Mouse (Mus musculus): ENCODE measurements around the gene Slc7a9. TPM values are rescaled to one million over a fixed set of nuclear protein-coding genes. Genes with fewer than 3 reads are reported as not detected.

Gene Slc7a9
- polyA plus RNA-seq, 1 experiment from 2014 or later, result 0.56 TPM

GRCm38 (mm10) chr7:35448867-35449266 is 271 bp downstream of the Slc7a9 start:
- no peak for ATAC-seq (replicated peaks; ENCODE audit: extremely low read depth, insufficient read depth, low FRiP score)
- H3K36me3 ChIP-seq (ENCODE audit: control insufficient read depth, insufficient read depth), result no peaks in the 10 kb centered on the region
- H3K4me1 ChIP-seq (ENCODE audit: control insufficient read depth, insufficient read depth, low read length), result 0 out of 2 replicates have a peak, but pooled peaks cover 2% of the 10 kb centered on the region
- no peak overlapping the region for H3K9ac ChIP-seq (ENCODE audit: low read length)
- no peak overlapping the region for H3K4me2 ChIP-seq (ENCODE audit: low read depth, low read length)
- H3K9me3 ChIP-seq (replicated peaks; ENCODE audit: control insufficient read depth, low read length), result no peaks in the 10 kb centered on the region; the same call in 1 of the 2 replicates
- no peaks in the 10 kb centered on the region; the same call in 1 of the 2 replicates for H3K27me3 ChIP-seq (ENCODE audit: control insufficient read depth, insufficient read depth, low read length)
- 63% methylated on average over 7 of the region's 7 CpGs for WGBS
- no peak overlapping the region for H3K27ac ChIP-seq (ENCODE audit: low read length)
- H3K4me3 ChIP-seq (ENCODE audit: low read length), result no peak overlapping the region

DNA sequence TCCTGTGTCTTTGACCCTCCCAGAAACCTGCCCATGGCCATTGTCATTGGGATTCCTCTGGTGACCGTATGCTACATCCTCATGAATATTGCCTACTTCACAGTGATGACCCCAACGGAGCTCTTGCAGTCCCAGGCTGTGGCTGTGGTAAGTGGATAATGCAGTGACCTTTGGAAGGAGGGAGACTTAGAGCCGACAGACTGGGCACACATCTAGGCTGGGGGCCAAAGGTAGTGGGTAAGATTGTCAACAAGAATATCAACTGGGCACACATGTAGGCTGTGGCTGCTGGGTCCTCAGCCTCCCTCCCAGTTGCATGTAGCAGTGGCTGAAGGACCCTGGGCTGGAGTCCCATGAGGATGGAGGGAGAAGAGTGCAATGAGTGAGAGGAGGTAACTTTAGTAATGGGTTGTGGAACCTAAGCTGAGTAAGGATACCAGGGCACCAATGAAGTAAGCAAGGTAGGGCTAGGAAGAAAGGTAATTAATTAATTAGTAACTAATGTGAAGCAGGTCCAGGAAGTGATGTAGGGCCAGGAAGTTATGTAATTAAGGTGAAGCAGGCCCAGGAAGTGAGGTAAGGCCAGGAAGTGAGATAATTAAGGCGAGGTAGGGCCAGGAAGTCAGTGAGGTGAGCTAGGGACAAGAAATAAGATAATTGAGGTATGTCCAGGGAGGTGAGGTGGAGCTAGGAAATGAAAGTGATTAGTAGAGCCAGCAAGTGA is 7.7 kb downstream of the Slc7a9 start:
- no peak for ATAC-seq (replicated peaks; ENCODE audit: extremely low read depth, insufficient read depth, low FRiP score)

DNA sequence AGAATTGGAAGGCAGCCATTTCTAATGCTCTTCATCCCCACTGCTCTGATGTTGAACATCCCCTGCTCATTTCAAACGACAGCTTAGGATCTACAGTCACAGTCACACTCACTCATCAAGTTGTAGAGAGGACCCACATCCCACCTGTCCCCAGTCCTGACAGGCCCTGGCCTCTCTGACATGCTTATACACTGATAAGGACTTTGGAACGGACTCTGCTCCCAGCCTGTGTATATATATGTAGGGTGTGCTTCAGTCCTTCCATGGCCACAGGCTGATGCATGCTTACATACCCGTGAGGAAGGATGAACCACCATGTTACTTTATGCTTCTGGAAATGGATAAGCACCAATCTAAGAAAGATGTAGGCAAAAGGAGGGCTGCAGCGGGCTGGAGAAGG is 12.4 kb downstream of the Slc7a9 start:
- Histone ChIP-seq H3K4me2 (ENCODE audit: low read depth, low read length) (no peak overlapping the region), H3K9me3 (replicated peaks; ENCODE audit: control insufficient read depth, low read length) (no peaks in the 10 kb centered on the region), H3K9ac (ENCODE audit: low read length) (no peak overlapping the region), H3K36me3 (ENCODE audit: control insufficient read depth, insufficient read depth) (no peaks in the 10 kb centered on the region), H3K4me3 (ENCODE audit: low read length) (no peak overlapping the region), H3K4me1 (ENCODE audit: control insufficient read depth, insufficient read depth, low read length) (peaks cover 5% of the 10 kb centered on the region; the same call in 1 of the 2 replicates), H3K27ac (ENCODE audit: low read length) (no peak overlapping the region), H3K27me3 (ENCODE audit: control insufficient read depth, insufficient read depth, low read length) (no peaks in the 10 kb centered on the region)
- no peak for ATAC-seq (replicated peaks; ENCODE audit: extremely low read depth, insufficient read depth, low FRiP score)
- 60% methylated on average over 4 of the region's 4 CpGs for WGBS

More for the DNA sequence above, 7.7 kb downstream of the Slc7a9 start:
- Histone ChIP-seq H3K9me3 (replicated peaks; ENCODE audit: control insufficient read depth, low read length) (no peaks in the 10 kb centered on the region), H3K4me1 (ENCODE audit: control insufficient read depth, insufficient read depth, low read length) (no peaks in the 10 kb centered on the region), H3K36me3 (ENCODE audit: control insufficient read depth, insufficient read depth) (no peaks in the 10 kb centered on the region), H3K4me2 (ENCODE audit: low read depth, low read length) (no peak overlapping the region), H3K27ac (ENCODE audit: low read length) (no peak overlapping the region), H3K4me3 (ENCODE audit: low read length) (no peak overlapping the region), H3K27me3 (ENCODE audit: control insufficient read depth, insufficient read depth, low read length) (no peaks in the 10 kb centered on the region; the same call in 1 of the 2 replicates), H3K9ac (ENCODE audit: low read length) (no peak overlapping the region)
- WGBS, result 76% methylated on average over 4 of the region's 4 CpGs

- H3K9ac ChIP-seq (ENCODE audit: low read length), result no peak overlapping the region
- no peaks in the 10 kb centered on the region for H3K27me3 ChIP-seq (ENCODE audit: control insufficient read depth, insufficient read depth, low read length)
- no peak overlapping the region for H3K27ac ChIP-seq (ENCODE audit: low read length)
- H3K4me3 ChIP-seq (ENCODE audit: low read length), result no peak overlapping the region
- no peak for ATAC-seq (replicated peaks; ENCODE audit: extremely low read depth, insufficient read depth, low FRiP score)
- WGBS, result 63% methylated on average over 4 of the region's 5 CpGs
- H3K36me3 ChIP-seq (ENCODE audit: control insufficient read depth, insufficient read depth), result no peaks in the 10 kb centered on the region
- H3K9me3 ChIP-seq (replicated peaks; ENCODE audit: control insufficient read depth, low read length), result no peaks in the 10 kb centered on the region
- H3K4me2 ChIP-seq (ENCODE audit: low read depth, low read length), result no peak overlapping the region
- peaks cover 5% of the 10 kb centered on the region; the same call in 1 of the 2 replicates for H3K4me1 ChIP-seq (ENCODE audit: control insufficient read depth, insufficient read depth, low read length)
These were observed 16.4 kb downstream of the Slc7a9 start for GRCm38 (mm10) chr7:35465027-35465426.

DNA sequence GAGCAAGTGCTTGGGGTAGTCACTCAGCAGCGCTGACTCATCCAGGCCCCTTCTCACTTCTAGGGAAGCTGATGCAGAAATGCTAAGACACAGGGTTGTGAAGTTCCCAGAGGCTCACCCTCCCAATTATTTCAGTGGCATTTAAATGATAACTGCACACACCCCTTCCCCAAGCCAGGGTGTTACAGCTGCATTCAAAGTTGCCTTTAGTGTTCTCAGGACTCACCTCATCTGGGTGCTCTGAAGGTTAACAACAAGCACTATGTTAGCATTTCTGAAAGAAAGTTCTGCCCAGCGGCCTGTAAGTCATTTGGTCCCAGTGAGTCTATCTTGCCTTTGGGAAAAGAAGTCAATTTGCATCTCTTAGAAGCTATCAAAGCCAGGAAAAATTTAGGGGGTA is 19.3 kb downstream of the Slc7a9 start:
- no peak overlapping the region for H3K9ac ChIP-seq (ENCODE audit: low read length)
- H3K27ac ChIP-seq (ENCODE audit: low read length), result no peak overlapping the region
- no peak for ATAC-seq (replicated peaks; ENCODE audit: extremely low read depth, insufficient read depth, low FRiP score)
- H3K27me3 ChIP-seq (ENCODE audit: control insufficient read depth, insufficient read depth, low read length), result no peaks in the 10 kb centered on the region
- no peak overlapping the region for H3K4me2 ChIP-seq (ENCODE audit: low read depth, low read length)
- no peaks in the 10 kb centered on the region for H3K9me3 ChIP-seq (replicated peaks; ENCODE audit: control insufficient read depth, low read length)
- H3K4me1 ChIP-seq (ENCODE audit: control insufficient read depth, insufficient read depth, low read length), result peaks cover 5% of the 10 kb centered on the region; the same call in 1 of the 2 replicates
- H3K4me3 ChIP-seq (ENCODE audit: low read length), result no peak overlapping the region
- no peaks in the 10 kb centered on the region for H3K36me3 ChIP-seq (ENCODE audit: control insufficient read depth, insufficient read depth)
- 69% methylated on average over 2 of the region's 2 CpGs for WGBS

GRCm38 (mm10) chr7:35470794-35471193 is 22.2 kb downstream of the Slc7a9 start:
- peak; percentile 70 for ATAC-seq (replicated peaks; ENCODE audit: extremely low read depth, insufficient read depth, low FRiP score)
- H3K4me1 ChIP-seq (ENCODE audit: control insufficient read depth, insufficient read depth, low read length), result no peaks in the 10 kb centered on the region

DNA sequence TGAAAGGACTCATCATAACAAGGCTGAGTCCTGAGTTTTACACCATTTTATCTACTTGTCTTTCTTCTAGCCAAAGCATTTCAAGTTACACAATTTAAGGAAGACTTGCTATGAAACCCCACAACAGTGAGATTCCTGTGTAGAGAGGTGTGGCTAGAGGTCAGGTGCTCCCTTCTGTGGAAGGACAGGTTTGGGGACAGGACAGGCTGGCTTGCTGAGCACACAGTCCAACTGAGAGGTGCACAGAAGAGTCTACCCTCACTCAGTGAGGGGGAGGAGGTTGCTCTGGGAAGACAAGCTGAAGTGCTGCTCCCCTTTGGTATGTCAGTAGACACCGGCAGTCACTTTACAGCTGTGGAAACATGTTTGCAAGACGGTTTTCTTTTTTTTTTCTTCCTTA is 27.9 kb downstream of the Slc7a9 start:
- H3K4me1 ChIP-seq (ENCODE audit: control insufficient read depth, insufficient read depth, low read length), result no peaks in the 10 kb centered on the region
- H3K4me3 ChIP-seq (ENCODE audit: low read length), result no peak overlapping the region
- H3K9me3 ChIP-seq (replicated peaks; ENCODE audit: control insufficient read depth, low read length), result no peaks in the 10 kb centered on the region
- no peak for ATAC-seq (replicated peaks; ENCODE audit: extremely low read depth, insufficient read depth, low FRiP score)
- no peak overlapping the region for H3K9ac ChIP-seq (ENCODE audit: low read length)
- no peak overlapping the region for H3K27ac ChIP-seq (ENCODE audit: low read length)
- 56% methylated on average over 2 of the region's 2 CpGs for WGBS
- H3K4me2 ChIP-seq (ENCODE audit: low read depth, low read length), result no peak overlapping the region
- H3K36me3 ChIP-seq (ENCODE audit: control insufficient read depth, insufficient read depth), result no peaks in the 10 kb centered on the region
- H3K27me3 ChIP-seq (ENCODE audit: control insufficient read depth, insufficient read depth, low read length), result no peaks in the 10 kb centered on the region

More at GRCm38 (mm10) chr7:35470794-35471193, 22.2 kb downstream of the Slc7a9 start:
- Histone ChIP-seq H3K9me3 (replicated peaks; ENCODE audit: control insufficient read depth, low read length) (no peaks in the 10 kb centered on the region), H3K36me3 (ENCODE audit: control insufficient read depth, insufficient read depth) (no peaks in the 10 kb centered on the region), H3K27ac (ENCODE audit: low read length) (no peak overlapping the region), H3K9ac (ENCODE audit: low read length) (no peak overlapping the region), H3K27me3 (ENCODE audit: control insufficient read depth, insufficient read depth, low read length) (no peaks in the 10 kb centered on the region), H3K4me2 (ENCODE audit: low read depth, low read length) (no peak overlapping the region), H3K4me3 (ENCODE audit: low read length) (no peak overlapping the region)
- WGBS, result 38% methylated on average over 4 of the region's 4 CpGs

- no peak overlapping the region for H3K4me3 ChIP-seq (ENCODE audit: low read length)
- H3K27ac ChIP-seq (ENCODE audit: low read length), result peak overlapping the region; percentile 44
- H3K27me3 ChIP-seq (ENCODE audit: control insufficient read depth, insufficient read depth, low read length), result no peaks in the 10 kb centered on the region
- H3K9ac ChIP-seq (ENCODE audit: low read length), result no peak overlapping the region
- ATAC-seq (replicated peaks; ENCODE audit: extremely low read depth, insufficient read depth, low FRiP score), result peak; percentile 83
- peaks cover 13% of the 10 kb centered on the region for H3K4me1 ChIP-seq (ENCODE audit: control insufficient read depth, insufficient read depth, low read length)
- 24% methylated on average over 2 of the region's 2 CpGs for WGBS
- no peaks in the 10 kb centered on the region for H3K9me3 ChIP-seq (replicated peaks; ENCODE audit: control insufficient read depth, low read length)
- H3K4me2 ChIP-seq (ENCODE audit: low read depth, low read length), result peak overlapping the region; percentile 10; the same call in 1 of the 2 replicates
- H3K36me3 ChIP-seq (ENCODE audit: control insufficient read depth, insufficient read depth), result no peaks in the 10 kb centered on the region
These were observed 36.5 kb downstream of the Slc7a9 start for GRCm38 (mm10) chr7:35485126-35485525.

- WGBS, result 73% methylated on average over 8 of the region's 8 CpGs
- Histone ChIP-seq H3K4me3 (ENCODE audit: low read length) (no peak overlapping the region), H3K9me3 (replicated peaks; ENCODE audit: control insufficient read depth, low read length) (no peaks in the 10 kb centered on the region), H3K9ac (ENCODE audit: low read length) (no peak overlapping the region), H3K36me3 (ENCODE audit: control insufficient read depth, insufficient read depth) (no peaks in the 10 kb centered on the region), H3K4me2 (ENCODE audit: low read depth, low read length) (no peak overlapping the region), H3K4me1 (ENCODE audit: control insufficient read depth, insufficient read depth, low read length) (peaks cover 13% of the 10 kb centered on the region), H3K27me3 (ENCODE audit: control insufficient read depth, insufficient read depth, low read length) (no peaks in the 10 kb centered on the region), H3K27ac (ENCODE audit: low read length) (no peak overlapping the region)
- ATAC-seq (replicated peaks; ENCODE audit: extremely low read depth, insufficient read depth, low FRiP score), result no peak
These were observed 38.0 kb downstream of the Slc7a9 start for GRCm38 (mm10) chr7:35486553-35486952.

Measured in heart, embryonic 16.5 days (tissue).